Mouse (Mus musculus): ENCODE results near the gene Bcas1. TPM values are rescaled to one million over a fixed set of nuclear protein-coding genes. Genes with fewer than 3 reads are reported as not detected.

Bcas1 gene
- polyA plus RNA-seq, 1 experiment from 2014 or later = 33.0 TPM

DNA sequence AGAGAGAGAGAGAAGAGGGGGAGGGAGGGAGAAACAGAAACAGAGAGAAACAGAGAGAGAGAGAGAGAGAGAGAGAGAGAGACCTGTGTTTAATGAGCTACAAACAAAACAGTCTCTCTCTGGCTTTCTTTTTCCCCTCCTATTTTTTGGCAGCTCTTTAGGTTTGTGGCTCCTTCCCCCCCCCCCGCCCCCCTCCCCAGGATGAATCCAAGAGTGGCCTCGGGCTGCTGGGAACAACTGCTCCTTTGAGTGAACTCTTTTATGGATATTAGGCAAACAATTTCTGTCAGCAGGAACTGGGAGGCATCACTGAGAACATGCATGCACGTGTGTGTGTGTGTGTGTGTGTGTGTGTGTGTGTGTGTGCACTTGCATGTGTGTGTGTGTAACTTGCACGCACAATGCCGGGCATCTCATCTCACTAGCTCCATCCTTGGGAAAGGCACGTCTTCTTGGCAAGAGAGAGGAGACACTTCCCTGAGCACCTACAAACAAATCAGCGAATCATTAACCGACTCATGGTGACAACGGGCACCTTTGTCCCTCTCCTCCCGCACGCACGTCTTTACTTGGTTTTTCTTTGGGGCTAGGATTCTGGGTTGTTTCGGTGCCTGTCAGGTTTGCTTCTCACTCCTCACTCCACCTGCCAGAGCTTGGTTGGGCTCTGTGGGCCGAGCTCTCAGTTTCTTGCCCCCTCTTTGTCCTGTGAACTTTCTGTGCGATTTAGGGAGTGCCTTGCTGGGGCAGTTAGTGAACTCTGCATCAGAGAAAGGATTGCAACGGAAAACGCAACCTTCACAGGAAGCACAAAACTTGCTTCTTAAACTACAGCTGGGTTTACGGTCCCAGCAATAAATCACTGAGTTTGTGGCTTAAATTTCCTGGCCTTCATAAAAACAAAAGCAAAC, 82.9 kb downstream of the Bcas1 start:
- H3K36me3 ChIP-seq (ENCODE audit: control insufficient read depth, insufficient read depth, low read length) = no peaks in the 10 kb centered on the region
- H3K9ac ChIP-seq (ENCODE audit: low read length) = 0 out of 2 replicates have a peak overlapping the region, but pooled peaks have one; percentile 50
- TF ChIP-seq EP300 (optimal IDR thresholded peaks at IDR 0.05) (no peak), CTCF (IDR thresholded peaks at IDR 0.05; ENCODE audit: low read depth) (no peak)
- H3K27ac ChIP-seq (replicated peaks) = peak overlapping the region; percentile 92
- H3K9me3 ChIP-seq (ENCODE audit: control insufficient read depth, low read length) = no peaks in the 10 kb centered on the region
- DNase-seq (ENCODE audit: low spot score) = peak; percentile 42
- peak overlapping the region; percentile 41; the same call in 1 of the 2 replicates for H3K4me2 ChIP-seq (replicated peaks; ENCODE audit: low read depth)
- H3K4me3 ChIP-seq (ENCODE audit: low read depth, low read length) = no peak overlapping the region; the same call in 1 of the 2 replicates
- H3K27me3 ChIP-seq (ENCODE audit: control insufficient read depth, insufficient read depth, low read length) = no peaks in the 10 kb centered on the region
- ATAC-seq (ENCODE audit: low FRiP score, low TSS enrichment) = no peak
- H3K4me1 ChIP-seq (replicated peaks; ENCODE audit: control insufficient read depth, insufficient read depth) = peaks cover 3% of the 10 kb centered on the region; the same call in 1 of the 2 replicates
- WGBS = 22% methylated on average over 17 of the region's 18 CpGs

DNA sequence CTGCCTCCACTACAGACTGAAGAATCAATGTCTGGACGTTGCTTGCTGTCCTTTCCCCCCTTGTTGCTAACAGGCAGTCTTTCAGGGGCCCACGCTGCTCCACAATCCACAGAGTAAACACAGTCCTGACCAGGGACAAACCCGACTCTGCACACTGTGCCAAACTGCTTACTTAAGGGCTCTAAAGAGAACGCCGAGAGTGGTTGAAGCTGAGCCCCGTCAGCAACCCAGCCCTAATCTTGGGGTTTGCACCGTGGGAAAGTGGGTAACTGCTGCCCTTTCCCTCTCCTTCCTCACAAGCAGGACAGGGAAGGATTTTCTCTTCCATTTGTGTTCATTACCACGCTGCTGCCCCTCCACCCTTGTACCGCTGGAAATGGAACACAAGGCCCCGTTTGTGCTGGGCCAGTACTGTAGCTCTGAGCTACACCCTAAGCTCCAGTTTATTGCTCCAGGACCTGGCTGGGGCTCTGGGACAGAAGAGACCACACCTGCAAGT, 83.8 kb downstream of the Bcas1 start:
- H3K4me3 ChIP-seq (ENCODE audit: low read depth, low read length) = no peak overlapping the region
- H3K4me2 ChIP-seq (replicated peaks; ENCODE audit: low read depth) = peak overlapping the region; percentile 41; the same call in 1 of the 2 replicates
- peak; percentile 89 for ATAC-seq (ENCODE audit: low FRiP score, low TSS enrichment)
- H3K27me3 ChIP-seq (ENCODE audit: control insufficient read depth, insufficient read depth, low read length) = no peaks in the 10 kb centered on the region
- peak overlapping the region; percentile 50 for H3K9ac ChIP-seq (ENCODE audit: low read length)
- peaks cover 3% of the 10 kb centered on the region; the same call in 1 of the 2 replicates for H3K4me1 ChIP-seq (replicated peaks; ENCODE audit: control insufficient read depth, insufficient read depth)
- TF ChIP-seq CTCF (IDR thresholded peaks at IDR 0.05; ENCODE audit: low read depth) (no peak), EP300 (optimal IDR thresholded peaks at IDR 0.05) (no peak)
- WGBS = 15% methylated on average over 10 of the region's 10 CpGs
- DNase-seq (ENCODE audit: low spot score) = peak; percentile 79
- H3K36me3 ChIP-seq (ENCODE audit: control insufficient read depth, insufficient read depth, low read length) = no peaks in the 10 kb centered on the region
- H3K27ac ChIP-seq (replicated peaks) = peak overlapping the region; percentile 92
- no peaks in the 10 kb centered on the region for H3K9me3 ChIP-seq (ENCODE audit: control insufficient read depth, low read length)

DNA sequence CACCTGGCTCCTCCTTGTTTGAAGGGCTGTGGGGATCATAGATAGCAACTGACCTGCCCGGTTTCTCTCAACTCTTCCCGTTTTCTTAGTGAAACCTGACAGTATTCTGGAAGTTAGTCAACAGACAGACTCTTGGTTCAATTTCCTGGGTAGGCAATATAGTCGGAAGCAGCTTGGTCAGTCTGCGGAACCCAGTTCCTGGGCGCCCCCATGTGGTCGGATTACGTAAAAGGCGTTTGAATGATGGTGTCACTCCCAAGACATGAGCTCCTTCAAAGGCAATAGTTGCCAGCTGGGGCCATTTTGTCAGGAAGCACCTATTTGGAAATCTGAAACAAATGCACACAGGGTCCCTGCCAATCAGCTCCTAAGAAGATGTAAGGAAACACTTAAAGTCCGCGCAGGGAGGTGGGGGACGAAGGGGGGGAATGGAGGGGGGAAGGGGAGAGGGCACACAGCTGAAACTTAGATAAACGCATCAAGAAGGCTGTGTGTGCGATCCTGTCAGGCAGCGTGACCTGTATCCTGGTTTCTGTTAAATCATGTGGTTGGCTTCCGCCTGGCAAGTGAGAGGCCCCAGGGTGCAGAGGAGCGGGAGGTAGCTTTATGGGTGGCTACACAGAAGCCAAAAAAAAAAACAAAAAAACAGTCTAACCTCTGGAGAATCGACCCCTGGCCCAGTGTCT, 84.4 kb downstream of the Bcas1 start:
- TF ChIP-seq EP300 (optimal IDR thresholded peaks at IDR 0.05) (no peak), CTCF (IDR thresholded peaks at IDR 0.05; ENCODE audit: low read depth) (peak; percentile 85)
- ATAC-seq (ENCODE audit: low FRiP score, low TSS enrichment) (peak; percentile 76), DNase-seq (ENCODE audit: low spot score) (peak; percentile 94)

DNA sequence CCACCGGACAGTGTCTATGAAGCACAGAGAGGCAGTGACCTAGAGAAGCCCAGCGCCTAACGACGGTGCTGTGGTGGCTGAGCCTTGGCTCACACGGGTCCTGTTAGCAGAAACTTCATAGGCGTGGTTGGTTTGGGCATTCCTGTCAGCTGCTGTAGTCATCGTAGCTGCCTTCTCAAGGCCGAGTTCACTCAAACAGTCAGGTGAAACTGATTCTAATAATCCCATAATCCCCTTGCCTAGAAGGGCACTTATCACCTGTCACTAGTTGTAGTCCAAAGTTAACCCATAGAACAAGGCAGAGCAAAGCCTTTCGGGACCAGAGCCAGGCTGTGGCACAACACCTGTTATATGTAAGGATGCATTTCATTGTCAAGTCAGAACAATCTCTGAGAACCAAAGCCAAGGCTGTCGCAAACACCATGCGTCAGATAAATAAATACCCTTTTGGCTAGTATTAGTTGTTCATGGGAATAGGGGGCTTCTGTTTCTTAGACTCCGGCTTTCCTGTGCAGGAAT, 85.3 kb downstream of the Bcas1 start:
- Histone ChIP-seq H3K27me3 (ENCODE audit: control insufficient read depth, insufficient read depth, low read length) (no peaks in the 10 kb centered on the region), H3K4me1 (replicated peaks; ENCODE audit: control insufficient read depth, insufficient read depth) (peaks cover 3% of the 10 kb centered on the region; the same call in 1 of the 2 replicates), H3K36me3 (ENCODE audit: control insufficient read depth, insufficient read depth, low read length) (no peaks in the 10 kb centered on the region), H3K27ac (replicated peaks) (no peak overlapping the region; the same call in 1 of the 2 replicates), H3K9me3 (ENCODE audit: control insufficient read depth, low read length) (no peaks in the 10 kb centered on the region), H3K4me2 (replicated peaks; ENCODE audit: low read depth) (no peak overlapping the region), H3K4me3 (ENCODE audit: low read depth, low read length) (no peak overlapping the region), H3K9ac (ENCODE audit: low read length) (no peak overlapping the region)
- 74% methylated on average over 12 of the region's 12 CpGs for WGBS
- TF ChIP-seq EP300 (optimal IDR thresholded peaks at IDR 0.05) (no peak), CTCF (IDR thresholded peaks at IDR 0.05; ENCODE audit: low read depth) (no peak)
- ATAC-seq (ENCODE audit: low FRiP score, low TSS enrichment) (no peak), DNase-seq (ENCODE audit: low spot score) (no peak)

More for the DNA sequence above, 84.4 kb downstream of the Bcas1 start:
- peaks cover 3% of the 10 kb centered on the region; the same call in 1 of the 2 replicates for H3K4me1 ChIP-seq (replicated peaks; ENCODE audit: control insufficient read depth, insufficient read depth)
- H3K9me3 ChIP-seq (ENCODE audit: control insufficient read depth, low read length) = no peaks in the 10 kb centered on the region
- no peak overlapping the region for H3K4me3 ChIP-seq (ENCODE audit: low read depth, low read length)
- peak overlapping the region; percentile 18; the same call in 1 of the 2 replicates for H3K9ac ChIP-seq (ENCODE audit: low read length)
- H3K4me2 ChIP-seq (replicated peaks; ENCODE audit: low read depth) = peak overlapping the region; percentile 41; the same call in 1 of the 2 replicates
- WGBS = 25% methylated on average over 17 of the region's 17 CpGs
- H3K27ac ChIP-seq (replicated peaks) = peak overlapping the region; percentile 92
- no peaks in the 10 kb centered on the region for H3K27me3 ChIP-seq (ENCODE audit: control insufficient read depth, insufficient read depth, low read length)
- no peaks in the 10 kb centered on the region for H3K36me3 ChIP-seq (ENCODE audit: control insufficient read depth, insufficient read depth, low read length)

DNA sequence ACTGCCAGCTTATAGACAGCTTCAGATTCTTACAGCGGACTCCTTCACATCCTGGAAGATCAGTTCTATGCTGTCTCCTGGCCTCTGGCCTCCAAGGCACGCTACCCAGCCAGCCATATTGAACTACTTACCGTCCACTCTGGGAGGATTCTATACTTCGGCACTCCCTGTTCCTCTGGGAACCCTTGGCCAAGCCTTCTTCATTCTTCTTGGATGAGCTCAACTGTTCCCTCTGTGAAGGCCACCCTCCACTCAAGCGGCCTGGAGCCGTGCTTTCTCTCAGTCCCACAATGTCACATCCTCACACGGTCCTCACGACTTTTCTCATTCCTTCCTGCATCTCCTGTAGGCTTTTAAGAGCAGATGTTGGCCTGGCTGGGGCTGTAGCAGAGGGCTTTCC, 86.5 kb downstream of the Bcas1 start:
- peaks cover 3% of the 10 kb centered on the region; the same call in 1 of the 2 replicates for H3K4me1 ChIP-seq (replicated peaks; ENCODE audit: control insufficient read depth, insufficient read depth)
- no peak for TF ChIP-seq EP300 (optimal IDR thresholded peaks at IDR 0.05)
- no peak for TF ChIP-seq CTCF (IDR thresholded peaks at IDR 0.05; ENCODE audit: low read depth)
- no peaks in the 10 kb centered on the region for H3K9me3 ChIP-seq (ENCODE audit: control insufficient read depth, low read length)
- no peak overlapping the region for H3K27ac ChIP-seq (replicated peaks)
- H3K27me3 ChIP-seq (ENCODE audit: control insufficient read depth, insufficient read depth, low read length) = no peaks in the 10 kb centered on the region
- H3K36me3 ChIP-seq (ENCODE audit: control insufficient read depth, insufficient read depth, low read length) = no peaks in the 10 kb centered on the region
- WGBS = 67% methylated on average over 8 of the region's 8 CpGs
- no peak for ATAC-seq (ENCODE audit: low FRiP score, low TSS enrichment)
- DNase-seq (ENCODE audit: low spot score) = no peak
- no peak overlapping the region for H3K9ac ChIP-seq (ENCODE audit: low read length)
- no peak overlapping the region for H3K4me2 ChIP-seq (replicated peaks; ENCODE audit: low read depth)
- no peak overlapping the region for H3K4me3 ChIP-seq (ENCODE audit: low read depth, low read length)
